Mouse (Mus musculus) spleen, adult 2 months (tissue): ENCODE measurements around the gene Thbs3. TPM values are rescaled to one million over a fixed set of nuclear protein-coding genes. Genes with fewer than 3 reads are reported as not detected.

Experiments
- DNase-seq, 2 experiments: peaks; one replicate each; pipeline versions ENCODE4 v3.0.0 to v3.0.0-alpha.2; 2012 to 2021; ENCODE audit warnings: low spot score in 2 of 2, low read depth in 1 of 2
- H3K27ac ChIP-seq: fragments of 200-500 bp; 2 replicates; pipeline ENCODE4 v1.5.1; 2012; ENCODE audit warnings: low read length, inconsistent platforms; ENCODE audit not compliant: insufficient read depth
- H3K27me3 ChIP-seq: fragments of 200-500 bp; 2 replicates; pipeline ENCODE4 v1.6.1; 2012; ENCODE audit warnings: mild to moderate bottlenecking, moderate library complexity, low read length, inconsistent platforms; ENCODE audit not compliant: control insufficient read depth, insufficient read depth
- H3K36me3 ChIP-seq: fragments of 200-500 bp; 2 replicates; pipeline ENCODE4 v1.6.1; 2012; ENCODE audit warnings: mild to moderate bottlenecking, low read length, inconsistent platforms; ENCODE audit not compliant: control insufficient read depth, insufficient read depth
- H3K4me1 ChIP-seq: fragments of 200-500 bp; 2 replicates; pipeline ENCODE4 v1.6.1; 2011; ENCODE audit warnings: inconsistent platforms; ENCODE audit not compliant: control insufficient read depth, insufficient read depth, insufficient read length
- H3K4me3 ChIP-seq: fragments of 200-500 bp; 2 replicates; pipeline ENCODE4 v1.5.1; 2011; ENCODE audit warnings: mild to moderate bottlenecking, inconsistent platforms; ENCODE audit not compliant: insufficient read depth, insufficient read length; ENCODE audit errors: extremely low read depth
- CTCF ChIP-seq: fragments of 200-500 bp; IDR thresholded peaks from 2 replicates; pipeline ENCODE4 v1.5.1; 2011; ENCODE audit warnings: mild to moderate bottlenecking, inconsistent platforms; ENCODE audit not compliant: insufficient read depth, insufficient read length, insufficient replicate concordance; ENCODE audit errors: extremely low read depth
- POLR2A ChIP-seq: fragments of 200-500 bp; IDR thresholded peaks from 2 replicates; pipeline ENCODE4 v1.6.1; 2011; ENCODE audit warnings: low read depth, low read length, inconsistent platforms
- WGBS: fragments of 180-500 bp; shearing (Covaris S2); methylation state at CpG from one replicate; pipeline ENCODE4 v1.1.7; 2018; 5-methylcytosine and 5-hydroxymethylcytosine counted together
- polyA plus RNA-seq: library from polyadenylated mRNA; depleted of rRNA; stranded (reverse); fragments of >200 nt; gene quantifications from 2 replicates; pipeline ENCODE4 v1.2.3, GENCODE M21; 2012

The Thbs3 gene
- polyA plus RNA-seq, 1 experiment = 3.4 TPM

- Histone ChIP-seq H3K27ac (no peak overlapping the region), H3K4me1 (peaks cover 35% of the 10 kb centered on the region), H3K36me3 (no peaks in the 10 kb centered on the region), H3K27me3 (peaks cover 8% of the 10 kb centered on the region; the same call in 1 of the 2 replicates), H3K4me3 (no peak overlapping the region)
- TF ChIP-seq POLR2A = no peak
- no peak for DNase-seq
- 83% methylated on average over 2 of the region's 2 CpGs for WGBS
These were observed 15.6 kb downstream of the Thbs3 start for GRCm38 (mm10) chr3:89230561-89230960.

- H3K4me1 ChIP-seq = peaks cover 35% of the 10 kb centered on the region
- no peak overlapping the region for H3K4me3 ChIP-seq
- H3K27me3 ChIP-seq = peaks cover 8% of the 10 kb centered on the region; the same call in 1 of the 2 replicates
- DNase-seq = no peak
- WGBS = 25% methylated on average over 7 of the region's 7 CpGs
- no peaks in the 10 kb centered on the region for H3K36me3 ChIP-seq
- TF ChIP-seq CTCF (no peak), POLR2A (no peak)
- no peak overlapping the region for H3K27ac ChIP-seq
These were observed 16.4 kb downstream of the Thbs3 start for GRCm38 (mm10) chr3:89231345-89231744.

- no peak for DNase-seq
- Histone ChIP-seq H3K27me3 (peaks cover 5% of the 10 kb centered on the region; the same call in 1 of the 2 replicates), H3K27ac (no peak overlapping the region), H3K4me3 (no peak overlapping the region), H3K4me1 (peaks cover 35% of the 10 kb centered on the region), H3K36me3 (no peaks in the 10 kb centered on the region)
- 69% methylated on average over 16 of the region's 16 CpGs for WGBS
- TF ChIP-seq CTCF (no peak), POLR2A (no peak)
These were observed 16.8 kb downstream of the Thbs3 start for GRCm38 (mm10) chr3:89231772-89232275.

- WGBS = 95% methylated on average over 6 of the region's 6 CpGs
- H3K27me3 ChIP-seq = no peaks in the 10 kb centered on the region
- H3K27ac ChIP-seq = no peak overlapping the region
- no peak for DNase-seq
- no peak overlapping the region for H3K4me3 ChIP-seq
- TF ChIP-seq CTCF (no peak), POLR2A (no peak)
- H3K36me3 ChIP-seq = no peaks in the 10 kb centered on the region
- H3K4me1 ChIP-seq = peaks cover 28% of the 10 kb centered on the region
These were observed 17.6 kb downstream of the Thbs3 start for GRCm38 (mm10) chr3:89232614-89233013.

GRCm38 (mm10) chr3:89233562-89234110, 18.7 kb downstream of the Thbs3 start:
- Histone ChIP-seq H3K27me3 (no peaks in the 10 kb centered on the region), H3K36me3 (no peaks in the 10 kb centered on the region), H3K4me1 (peaks cover 28% of the 10 kb centered on the region), H3K27ac (peak overlapping the region; percentile 59), H3K4me3 (no peak overlapping the region)
- 13% methylated on average over 14 of the region's 14 CpGs for WGBS
- no peak for TF ChIP-seq POLR2A
- TF ChIP-seq CTCF = no peak
- peak in 1 of 2 experiments; percentile 50 for DNase-seq

GRCm38 (mm10) chr3:89236516-89236915, 21.5 kb downstream of the Thbs3 start:
- DNase-seq = no peak
- H3K27ac ChIP-seq = no peak overlapping the region
- no peaks in the 10 kb centered on the region for H3K36me3 ChIP-seq
- no peaks in the 10 kb centered on the region for H3K27me3 ChIP-seq
- H3K4me3 ChIP-seq = no peak overlapping the region
- TF ChIP-seq CTCF (no peak), POLR2A (no peak)
- peaks cover 25% of the 10 kb centered on the region for H3K4me1 ChIP-seq
- 95% methylated on average over 10 of the region's 10 CpGs for WGBS

- Histone ChIP-seq H3K36me3 (no peaks in the 10 kb centered on the region), H3K4me1 (peaks cover 21% of the 10 kb centered on the region), H3K27ac (no peak overlapping the region), H3K4me3 (no peak overlapping the region), H3K27me3 (no peaks in the 10 kb centered on the region)
- 89% methylated on average over 21 of the region's 21 CpGs for WGBS
- TF ChIP-seq POLR2A = no peak
- TF ChIP-seq CTCF = no peak
- DNase-seq = no peak
These were observed 22.7 kb downstream of the Thbs3 start for GRCm38 (mm10) chr3:89237682-89238081.
